16 mouse cellular contexts compared by ENCODE assay signal in genomic region chr3:131212200-131212599, GRCm38 (mm10). TPM values are rescaled to one million over a fixed set of nuclear protein-coding genes. Genes with fewer than 3 reads are reported as not detected.
DNase-seq lines count a peak whose midpoint lies in the region; ATAC-seq and TF ChIP-seq lines count a peak whose summit lies in the region.
"Had no signal": no experiment of that assay in that cellular context is flagged by ENCODE, and none has a peak within 500 bp of the region (broad histone marks: within the 10 kb centered on the region; RNA-seq: fewer than 3 reads in every experiment).

No protein-coding gene starts in this region.

- no peak overlapping the region for H3K4me2 ChIP-seq in kidney, postnatal 0 days (ENCODE audit: low read length)
- no peak overlapping the region for H3K4me2 ChIP-seq in kidney, embryonic 15.5 days
- H3K4me2 ChIP-seq: embryonic facial prominence, embryonic 15.5 days; heart, embryonic 12.5 days; hindbrain, embryonic 12.5 days had no signal

- H3K27me3 ChIP-seq in kidney, postnatal 0 days (ENCODE audit: insufficient read depth, low read length), result no peaks in the 10 kb centered on the region
- H3K27me3 ChIP-seq in kidney, embryonic 15.5 days, result no peaks in the 10 kb centered on the region
- H3K27me3 ChIP-seq in embryonic facial prominence, embryonic 10.5 days (replicated peaks; ENCODE audit: low read depth, poor library complexity, severe bottlenecking), result no peaks in the 10 kb centered on the region
- H3K27me3 ChIP-seq: embryonic facial prominence, embryonic 15.5 days; heart, embryonic 12.5 days; hindbrain, embryonic 12.5 days; Patski had no signal

- no peaks in the 10 kb centered on the region for H3K36me3 ChIP-seq in kidney, postnatal 0 days (ENCODE audit: insufficient read depth, low read length)
- H3K36me3 ChIP-seq in kidney, embryonic 15.5 days, result 0 out of 2 replicates have a peak, but pooled peaks cover 2% of the 10 kb centered on the region
- H3K36me3 ChIP-seq in ES-E14 (ENCODE audit: control insufficient read depth, insufficient read depth, low read length, poor library complexity, severe bottlenecking), result no peaks in the 10 kb centered on the region; the same call in 1 of the 2 replicates
- H3K36me3 ChIP-seq in embryonic facial prominence, embryonic 10.5 days (replicated peaks), result peaks cover 43% of the 10 kb centered on the region
- H3K36me3 ChIP-seq: embryonic facial prominence, embryonic 15.5 days; heart, embryonic 12.5 days; hindbrain, embryonic 12.5 days had no signal

- no peak overlapping the region for H3K4me3 ChIP-seq in kidney, postnatal 0 days (replicated peaks; ENCODE audit: low read depth, low read length)
- H3K4me3 ChIP-seq in kidney, embryonic 15.5 days (replicated peaks), result no peak overlapping the region
- H3K4me3 ChIP-seq in ES-E14 (ENCODE audit: insufficient read depth in 1 of 2, low read depth in 1 of 2, low read length in 2 of 2, poor library complexity in 1 of 2, severe bottlenecking in 1 of 2), result no peak overlapping the region
- no peak overlapping the region for H3K4me3 ChIP-seq in embryonic facial prominence, embryonic 10.5 days
- H3K4me3 ChIP-seq: embryonic facial prominence, embryonic 15.5 days; heart, embryonic 12.5 days; hindbrain, embryonic 12.5 days had no signal

- in situ Hi-C loops in ES-E14 (cut with MboI; ENCODE audit: low sequenced_read_pairs in 2 of 2, unreplicated experiment in 2 of 2), result no loop called here

- peak; percentile 42 for TF ChIP-seq CTCF in kidney, postnatal 0 days (IDR thresholded peaks at IDR 0.05; ENCODE audit: low read depth)

- H3K27ac ChIP-seq in kidney, postnatal 0 days, result no peak overlapping the region
- no peak overlapping the region for H3K27ac ChIP-seq in kidney, embryonic 15.5 days
- H3K27ac ChIP-seq in ES-E14 (ENCODE audit: insufficient read depth, low read depth, low read length, poor library complexity, severe bottlenecking), result no peak overlapping the region
- H3K27ac ChIP-seq in embryonic facial prominence, embryonic 10.5 days (replicated peaks), result no peak overlapping the region
- H3K27ac ChIP-seq: embryonic facial prominence, embryonic 15.5 days; hindbrain, embryonic 12.5 days had no signal

- H3K9ac ChIP-seq in kidney, postnatal 0 days (ENCODE audit: low read depth, low read length), result no peak overlapping the region
- H3K9ac ChIP-seq in kidney, embryonic 15.5 days, result no peak overlapping the region
- no peak overlapping the region for H3K9ac ChIP-seq in ES-E14 (ENCODE audit: insufficient read depth, low read depth, low read length, poor library complexity, severe bottlenecking)
- H3K9ac ChIP-seq: embryonic facial prominence, embryonic 15.5 days; heart, embryonic 12.5 days; hindbrain, embryonic 12.5 days had no signal

- no peaks in the 10 kb centered on the region for H3K4me1 ChIP-seq in kidney, postnatal 0 days (replicated peaks; ENCODE audit: insufficient read depth, low read length)
- peaks cover 12% of the 10 kb centered on the region for H3K4me1 ChIP-seq in kidney, embryonic 15.5 days
- no peaks in the 10 kb centered on the region for H3K4me1 ChIP-seq in ES-E14 (ENCODE audit: control insufficient read depth in 2 of 2, insufficient read depth in 2 of 2, low read length in 2 of 2, poor library complexity in 1 of 2)
- H3K4me1 ChIP-seq in embryonic facial prominence, embryonic 10.5 days, result peaks cover 13% of the 10 kb centered on the region
- H3K4me1 ChIP-seq: embryonic facial prominence, embryonic 15.5 days had no signal

- no peak for DNase-seq in kidney, postnatal 0 days (ENCODE audit: low spot score)
- peak; percentile 12 for DNase-seq in 416B (ENCODE audit: low read depth)
- peak; percentile 70 for DNase-seq in ES-E14 (ENCODE audit: low read depth, low spot score)
- peak; percentile 65 for DNase-seq in induced T-regulatory cell, adult 2 months (ENCODE audit: low read depth)
- no peak for DNase-seq in embryonic facial prominence, embryonic 10.5 days (ENCODE audit: low spot score)
- DNase-seq in left cerebral cortex, adult 11 months (ENCODE audit: low spot score), result no peak
- DNase-seq: adrenal gland, postnatal 36 days; cerebellum, postnatal 25 days; kidney, postnatal 14 days; midbrain, embryonic 14.5 days had no signal

- no peaks in the 10 kb centered on the region for H3K9me3 ChIP-seq in kidney, postnatal 0 days (replicated peaks; ENCODE audit: low read length)
- H3K9me3 ChIP-seq in kidney, embryonic 15.5 days (replicated peaks), result no peaks in the 10 kb centered on the region
- H3K9me3 ChIP-seq in ES-E14 (ENCODE audit: control insufficient read depth, insufficient read depth, low read depth, low read length), result no peaks in the 10 kb centered on the region
- H3K9me3 ChIP-seq in embryonic facial prominence, embryonic 10.5 days, result no peaks in the 10 kb centered on the region
- H3K9me3 ChIP-seq: embryonic facial prominence, embryonic 15.5 days; heart, embryonic 12.5 days; hindbrain, embryonic 12.5 days had no signal

- WGBS in kidney, postnatal 0 days, result 85% methylated on average over 7 of the region's 7 CpGs
- 86% methylated on average over 7 of the region's 7 CpGs for WGBS in kidney, embryonic 15.5 days
- WGBS in embryonic facial prominence, embryonic 10.5 days, result 81% methylated on average over 7 of the region's 7 CpGs

- no peak for ATAC-seq in kidney, postnatal 0 days (replicated peaks; ENCODE audit: low FRiP score, low read depth)
- no peak for ATAC-seq in kidney, embryonic 15.5 days (replicated peaks; ENCODE audit: low FRiP score)
- ATAC-seq in monocyte, adult 5-6 weeks (replicated peaks; ENCODE audit: insufficient number of reproducible peaks, low FRiP score, low TSS enrichment, poor library complexity, severe bottlenecking), result no peak
- ATAC-seq: Patski had no signal

TF ChIP-seq in ES-E14, 5 proteins besides CTCF, POLR2A, EP300 and RAD21:
- TF ChIP-seq MAFK (IDR thresholded peaks at IDR 0.05; ENCODE audit: insufficient read depth, low read depth, low read length), result no peak
- peak; percentile 49 for TF ChIP-seq ZC3H11A (IDR thresholded peaks at IDR 0.05; ENCODE audit: borderline replicate concordance, low read depth, low read length)
- no peak for TF ChIP-seq HCFC1 (IDR thresholded peaks at IDR 0.05; ENCODE audit: borderline replicate concordance, insufficient read depth, low read length)
- TF ChIP-seq ZNF384 (IDR thresholded peaks at IDR 0.05; ENCODE audit: low read depth, low read length), result no peak

RNA-seq across cellular contexts. Expression of gene Hadh, which starts 59.7 kb away (rescaled TPM):
- polyA plus RNA-seq in kidney, postnatal 0 days (2015; fragmentation: Nextera tagmentation; extraction: Ambion mirVana), result 173 and 196 TPM in 2 replicates
- polyA plus RNA-seq in kidney, embryonic 15.5 days (2015; fragmentation: Nextera tagmentation; extraction: Ambion mirVana), result 125 and 130 TPM in 2 replicates
- total RNA-seq in ES-E14 (2012; rRNA removed), result 44.2 and 64.1 TPM in 2 replicates
- total RNA-seq in monocyte, adult 5-6 weeks (2017), result 12.7 to 23.1 TPM (median 17.3 TPM) in 3 replicates
- 97.1 and 101 TPM in 2 replicates for polyA plus RNA-seq in embryonic facial prominence, embryonic 10.5 days (2016; fragmentation: Nextera tagmentation; extraction: Ambion mirVana)

Comparison
In these comparisons a context has a peak if more than half of its experiments do, and no peak if none do; other contexts are left out.
1. DNase-seq: peak in 416B (single experiment), ES-E14 (single experiment) and induced T-regulatory cell, adult 2 months (single experiment); none in kidney, postnatal 0 days (single experiment), embryonic facial prominence, embryonic 10.5 days (single experiment) and left cerebral cortex, adult 11 months (single experiment).